Mouse (Mus musculus) midbrain, embryonic 12.5 days (tissue): ENCODE results near the gene Inha. TPM values are rescaled to one million over a fixed set of nuclear protein-coding genes. Genes with fewer than 3 reads are reported as not detected.

Experiments
- ATAC-seq: fragments of 200-750 bp; cut with Nextera tagmentation; 2 replicates; pipeline ENCODE4 v1.8.0; 2017; ENCODE audit warnings: low read depth, moderate TSS enrichment, moderate library complexity; ENCODE audit not compliant: low FRiP score
- H3K27ac ChIP-seq: fragments of 300-500 bp; sonication (generic); replicated peaks from 2 replicates; pipeline ENCODE4 v1.5.1; 2016; ENCODE audit warnings: mild to moderate bottlenecking
- H3K27me3 ChIP-seq: fragments of 300-500 bp; sonication (generic); 2 replicates; pipeline ENCODE4 v1.6.1; 2016; ENCODE audit warnings: mild to moderate bottlenecking
- H3K36me3 ChIP-seq: fragments of 300-500 bp; sonication (generic); 2 replicates; pipeline ENCODE4 v1.6.1; 2016
- H3K4me1 ChIP-seq: fragments of 300-500 bp; sonication (generic); 2 replicates; pipeline ENCODE4 v1.6.1; 2016
- H3K4me2 ChIP-seq: fragments of 300-500 bp; sonication (generic); replicated peaks from 2 replicates; pipeline ENCODE4 v1.6.1; 2016; ENCODE audit warnings: mild to moderate bottlenecking, moderate library complexity
- H3K4me3 ChIP-seq: fragments of 300-500 bp; sonication (generic); 2 replicates; pipeline ENCODE4 v1.5.1; 2016; ENCODE audit warnings: mild to moderate bottlenecking
- H3K9ac ChIP-seq: fragments of 300-500 bp; sonication (generic); replicated peaks from 2 replicates; pipeline ENCODE4 v1.6.1; 2016; ENCODE audit warnings: mild to moderate bottlenecking, moderate library complexity
- H3K9me3 ChIP-seq: fragments of 300-500 bp; sonication (generic); 2 replicates; pipeline ENCODE4 v1.6.1; 2016; ENCODE audit warnings: mild to moderate bottlenecking
- WGBS: fragments of 180-500 bp; shearing (Covaris S2); methylation state at CpG from one replicate; pipeline ENCODE4 v1.1.7; 2016; 5-methylcytosine and 5-hydroxymethylcytosine counted together
- polyA plus RNA-seq: library from polyadenylated mRNA; unstranded; fragments of >200 nt; fragmentation: Nextera tagmentation; extraction: Ambion mirVana; gene quantifications from 2 replicates; pipeline ENCODE4 v1.2.1, GENCODE M21; 2016

Gene Inha
- polyA plus RNA-seq, 1 experiment from 2014 or later, result 7.2 TPM

- H3K27ac ChIP-seq, result no peak overlapping the region
- ATAC-seq, result no peak
- H3K4me3 ChIP-seq, result no peak overlapping the region
- no peaks in the 10 kb centered on the region for H3K9me3 ChIP-seq
- no peak overlapping the region for H3K9ac ChIP-seq
- 47% methylated on average over 20 of the region's 20 CpGs for WGBS
- H3K4me2 ChIP-seq, result no peak overlapping the region
- no peaks in the 10 kb centered on the region for H3K36me3 ChIP-seq
- H3K27me3 ChIP-seq, result peaks cover 35% of the 10 kb centered on the region
- peaks cover 15% of the 10 kb centered on the region for H3K4me1 ChIP-seq
These were observed 2.7 kb downstream of the Inha start for GRCm38 (mm10) chr1:75509586-75509985.

- H3K4me2 ChIP-seq, result no peak overlapping the region
- no peak overlapping the region for H3K4me3 ChIP-seq
- no peak overlapping the region for H3K9ac ChIP-seq
- 81% methylated on average over 5 of the region's 5 CpGs for WGBS
- H3K27me3 ChIP-seq, result peaks cover 32% of the 10 kb centered on the region
- peaks cover 10% of the 10 kb centered on the region for H3K4me1 ChIP-seq
- no peak for ATAC-seq
- no peaks in the 10 kb centered on the region for H3K9me3 ChIP-seq
- no peak overlapping the region for H3K27ac ChIP-seq
- H3K36me3 ChIP-seq, result no peaks in the 10 kb centered on the region
These were observed 3.3 kb downstream of the Inha start for GRCm38 (mm10) chr1:75510154-75510553.

DNA sequence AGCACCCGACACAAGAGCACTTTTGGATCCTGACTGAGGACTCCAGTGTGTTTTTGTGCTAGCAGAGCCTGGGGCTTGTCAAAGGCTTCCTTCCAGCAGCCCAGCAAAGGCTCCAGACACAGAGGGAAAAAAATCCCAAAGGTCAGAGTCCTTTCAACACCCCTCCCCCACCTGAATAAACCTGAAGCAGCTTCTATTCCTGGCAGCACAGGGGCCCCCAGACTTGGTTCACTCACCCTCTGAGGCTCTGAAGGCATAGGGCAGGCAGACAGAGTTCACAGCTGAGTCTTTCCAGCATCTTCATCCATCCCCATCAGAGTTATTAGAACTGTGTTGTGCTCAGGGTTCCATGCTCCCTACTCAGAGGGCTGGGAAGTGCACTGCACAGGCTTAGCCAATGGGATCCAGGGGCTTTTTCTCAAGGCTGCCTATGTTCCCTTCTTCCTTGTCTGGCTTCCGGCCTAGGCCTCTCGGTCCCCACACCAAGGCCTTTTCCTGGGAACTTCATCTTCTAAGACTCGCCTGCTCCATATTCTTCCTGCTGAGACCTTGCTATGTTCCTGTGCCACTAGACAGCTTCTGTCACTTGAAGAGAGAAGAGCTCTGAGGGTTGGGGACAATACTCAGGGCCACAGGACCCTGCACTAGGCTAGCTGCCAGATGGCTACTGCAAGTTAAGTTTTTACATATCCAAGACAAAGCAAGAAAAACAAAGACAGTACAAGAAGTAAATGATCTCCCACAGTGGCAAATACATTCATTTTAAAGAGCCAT, 4.7 kb downstream of the Inha start:
- 57% methylated on average over 4 of the region's 4 CpGs for WGBS
- Histone ChIP-seq H3K4me1 (peaks cover 4% of the 10 kb centered on the region), H3K4me3 (no peak overlapping the region), H3K9me3 (no peaks in the 10 kb centered on the region), H3K36me3 (no peaks in the 10 kb centered on the region), H3K27ac (no peak overlapping the region), H3K27me3 (peaks cover 31% of the 10 kb centered on the region), H3K4me2 (no peak overlapping the region), H3K9ac (no peak overlapping the region)
- no peak for ATAC-seq

DNA sequence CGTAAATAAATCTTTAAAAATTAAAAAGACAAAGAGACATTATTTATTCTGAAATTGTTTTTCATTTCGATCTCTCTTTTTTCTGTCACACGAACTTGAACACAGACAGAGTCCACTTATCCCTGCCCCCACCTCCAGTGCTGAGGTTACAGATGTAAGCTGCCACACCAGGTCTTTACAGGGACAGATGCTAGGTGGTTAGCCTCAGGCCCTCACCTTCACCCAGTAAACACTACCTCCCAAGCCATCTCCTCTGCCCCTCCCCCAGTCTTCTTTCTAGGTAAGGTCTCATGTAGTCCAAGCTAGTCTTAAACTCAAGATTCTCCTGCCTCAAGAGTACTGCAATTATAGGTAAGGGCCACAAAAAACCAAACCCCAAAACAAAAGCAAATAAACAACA, 5.7 kb downstream of the Inha start:
- Histone ChIP-seq H3K27me3 (peaks cover 23% of the 10 kb centered on the region), H3K36me3 (no peaks in the 10 kb centered on the region), H3K27ac (no peak overlapping the region), H3K4me2 (no peak overlapping the region), H3K9ac (no peak overlapping the region), H3K4me3 (no peak overlapping the region), H3K4me1 (no peaks in the 10 kb centered on the region), H3K9me3 (no peaks in the 10 kb centered on the region)
- 89% methylated on average over 3 of the region's 3 CpGs for WGBS
- ATAC-seq, result no peak

- no peak for ATAC-seq
- H3K4me3 ChIP-seq, result no peak overlapping the region
- H3K4me1 ChIP-seq, result 0 out of 2 replicates have a peak, but pooled peaks cover 2% of the 10 kb centered on the region
- no peak overlapping the region for H3K9ac ChIP-seq
- no peak overlapping the region for H3K27ac ChIP-seq
- H3K36me3 ChIP-seq, result no peaks in the 10 kb centered on the region
- H3K9me3 ChIP-seq, result no peaks in the 10 kb centered on the region
- no peaks in the 10 kb centered on the region for H3K27me3 ChIP-seq
- 84% methylated on average over 15 of the region's 15 CpGs for WGBS
- no peak overlapping the region for H3K4me2 ChIP-seq
These were observed 10.0 kb downstream of the Inha start for GRCm38 (mm10) chr1:75516703-75517380.

- Histone ChIP-seq H3K36me3 (no peaks in the 10 kb centered on the region), H3K9ac (no peak overlapping the region), H3K4me2 (no peak overlapping the region), H3K27ac (no peak overlapping the region), H3K4me1 (peaks cover 11% of the 10 kb centered on the region), H3K9me3 (no peaks in the 10 kb centered on the region), H3K27me3 (no peaks in the 10 kb centered on the region), H3K4me3 (no peak overlapping the region)
- no peak for ATAC-seq
- WGBS, result 58% methylated on average over 4 of the region's 4 CpGs
These were observed 11.1 kb downstream of the Inha start for GRCm38 (mm10) chr1:75517984-75518383.

DNA sequence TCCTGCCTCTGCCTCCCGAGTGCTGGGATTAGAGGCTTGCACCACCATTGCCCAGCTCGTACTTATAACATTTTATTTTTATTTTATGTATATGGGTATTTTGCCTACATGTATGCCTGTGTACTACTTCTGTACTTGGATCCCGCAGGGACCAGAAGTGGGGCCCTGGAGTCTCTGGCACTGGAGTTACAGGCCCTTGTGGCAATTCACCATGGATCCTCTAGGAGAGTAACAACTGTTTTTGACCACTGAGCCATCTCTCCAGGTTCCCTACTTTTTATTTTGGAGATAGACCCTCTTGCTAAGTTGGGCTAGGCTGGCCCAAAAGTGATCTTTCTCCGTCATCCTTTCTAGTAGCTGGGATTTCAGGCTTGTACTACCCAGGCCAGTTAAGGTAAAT, 11.6 kb downstream of the Inha start:
- Histone ChIP-seq H3K4me2 (no peak overlapping the region), H3K9me3 (no peaks in the 10 kb centered on the region)
- no peak for ATAC-seq

GRCm38 (mm10) chr1:75519576-75519975, 12.7 kb downstream of the Inha start:
- H3K4me2 ChIP-seq, result no peak overlapping the region
- no peaks in the 10 kb centered on the region for H3K36me3 ChIP-seq
- H3K4me3 ChIP-seq, result no peak overlapping the region
- 86% methylated on average over 5 of the region's 5 CpGs for WGBS
- no peaks in the 10 kb centered on the region for H3K27me3 ChIP-seq
- no peak overlapping the region for H3K27ac ChIP-seq
- no peak for ATAC-seq
- no peaks in the 10 kb centered on the region for H3K9me3 ChIP-seq
- no peak overlapping the region for H3K9ac ChIP-seq
- peaks cover 11% of the 10 kb centered on the region for H3K4me1 ChIP-seq

More for the DNA sequence above, 11.6 kb downstream of the Inha start:
- Histone ChIP-seq H3K9ac (no peak overlapping the region), H3K4me1 (peaks cover 11% of the 10 kb centered on the region), H3K27ac (no peak overlapping the region), H3K27me3 (no peaks in the 10 kb centered on the region), H3K36me3 (no peaks in the 10 kb centered on the region), H3K4me3 (no peak overlapping the region)
- WGBS, result 94% methylated on average over 4 of the region's 4 CpGs

GRCm38 (mm10) chr1:75521321-75522031, 14.6 kb downstream of the Inha start, which contains the start of gene Stk11ip:
TSS of gene Stk11ip (plus strand) at chr1:75521529.
- H3K9ac ChIP-seq, result peak within 1 kb of the TSS; percentile 45
- H3K4me3 ChIP-seq, result peak within 1 kb of the TSS; percentile 61
- H3K27ac ChIP-seq, result peak within 1 kb of the TSS; percentile 90
- no peaks in the 10 kb centered on the region for H3K9me3 ChIP-seq
- peaks cover 12% of the 10 kb centered on the region; the same call in 1 of the 2 replicates for H3K36me3 ChIP-seq
- H3K4me1 ChIP-seq, result peaks cover 11% of the 10 kb centered on the region
- WGBS, result under 1% methylated on average over 46 of the region's 46 CpGs
- no peaks in the 10 kb centered on the region for H3K27me3 ChIP-seq
- peak within 1 kb of the TSS; percentile 67 for H3K4me2 ChIP-seq
- ATAC-seq, result peak; percentile 98

DNA sequence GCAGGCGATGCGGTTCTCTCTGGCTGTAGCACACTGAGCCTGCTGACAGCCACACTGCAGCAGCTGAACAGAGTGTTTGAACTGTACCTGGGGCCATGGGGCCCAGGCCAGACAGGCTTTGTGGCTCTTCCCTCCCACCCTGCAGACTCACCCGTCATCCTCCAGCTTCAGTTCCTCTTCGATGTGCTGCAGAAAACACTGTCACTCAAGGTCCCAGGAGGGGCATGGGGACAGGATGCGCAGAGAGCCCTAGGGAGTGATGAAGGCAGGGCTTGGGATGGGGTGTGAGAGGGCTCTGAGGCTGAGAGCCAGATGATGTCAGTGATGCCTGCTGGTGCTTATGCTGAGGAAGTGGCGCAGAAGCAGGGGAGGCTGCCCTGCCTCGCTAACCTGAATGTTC, 17.8 kb downstream of the Inha start:
- Histone ChIP-seq H3K4me2 (no peak overlapping the region), H3K4me1 (peaks cover 11% of the 10 kb centered on the region), H3K36me3 (peaks cover 37% of the 10 kb centered on the region), H3K9me3 (no peaks in the 10 kb centered on the region), H3K27ac (no peak overlapping the region), H3K4me3 (no peak overlapping the region), H3K27me3 (no peaks in the 10 kb centered on the region), H3K9ac (0 out of 2 replicates have a peak overlapping the region, but pooled peaks have one; percentile 2)
- WGBS, result 95% methylated on average over 7 of the region's 7 CpGs
- ATAC-seq, result no peak

DNA sequence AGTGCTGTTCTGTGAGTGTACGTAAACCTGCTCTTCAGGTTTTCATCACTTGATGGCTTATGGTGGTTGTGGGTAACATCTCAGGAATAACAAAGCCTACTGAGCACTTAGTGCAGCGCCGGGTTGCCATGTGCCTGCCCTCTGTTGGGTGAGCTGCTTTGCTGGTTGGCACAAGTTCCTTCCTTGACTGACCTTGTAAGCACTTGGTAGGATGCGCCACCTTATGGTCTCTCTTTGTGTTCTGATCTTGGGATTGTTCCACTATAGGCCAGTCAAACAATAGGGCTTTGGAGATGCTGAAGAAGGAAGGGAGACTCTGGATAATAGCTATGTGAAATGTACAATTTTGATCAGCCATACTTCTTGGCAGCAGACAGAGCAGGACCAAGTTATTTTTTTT, 23.7 kb downstream of the Inha start:
- H3K36me3 ChIP-seq, result peaks cover 79% of the 10 kb centered on the region

More for the DNA sequence above, 23.7 kb downstream of the Inha start:
- ATAC-seq, result no peak
- Histone ChIP-seq H3K27ac (no peak overlapping the region), H3K4me1 (no peaks in the 10 kb centered on the region), H3K4me2 (no peak overlapping the region), H3K27me3 (no peaks in the 10 kb centered on the region), H3K4me3 (no peak overlapping the region), H3K9ac (no peak overlapping the region), H3K9me3 (no peaks in the 10 kb centered on the region)
- 84% methylated on average over 4 of the region's 4 CpGs for WGBS
